Mouse (Mus musculus): Measurements from ENCODE around the gene Ptpn14.

DNA sequence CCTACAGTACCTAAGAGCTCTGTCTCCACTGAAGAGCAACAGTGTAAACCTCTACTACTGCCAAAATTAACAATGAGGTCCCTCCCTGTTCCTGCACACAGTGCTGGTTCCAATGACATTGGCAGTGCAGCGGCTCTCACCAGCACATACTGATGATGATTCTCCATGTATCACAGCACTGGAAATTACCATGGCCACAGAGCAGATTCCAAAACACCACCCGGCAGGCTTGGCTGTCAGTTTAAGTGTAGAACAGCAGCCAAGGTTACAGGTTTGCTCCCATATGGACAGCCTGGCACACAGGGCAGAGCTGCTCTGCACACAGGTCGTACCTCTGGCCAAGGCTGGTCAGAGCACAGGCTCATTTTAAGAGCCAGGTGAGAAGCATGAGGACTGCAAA is 48.5 kb upstream of the Ptpn14 start:
- TF ChIP-seq CTCF (IDR thresholded peaks at IDR 0.05; ENCODE audit: low read depth, low read length) (no peak), POLR2A (IDR thresholded peaks at IDR 0.05; ENCODE audit: borderline replicate concordance, low read depth, low read length) (no peak)

Data from bone marrow macrophage, adult 2 months (primary cell).